Mouse (Mus musculus) hindbrain, postnatal 0 days (tissue): ENCODE measurements around the gene Tssk2. TPM values are rescaled to one million over a fixed set of nuclear protein-coding genes. Genes with fewer than 3 reads are reported as not detected.
A peak's percentile ranks its signal among the peaks of the same experiment; 100 is the strongest.

Experiments
- ATAC-seq: fragments of 200-750 bp; cut with Nextera tagmentation; 2 replicates; pipeline ENCODE4 v1.8.0; 2017; ENCODE audit warnings: mild to moderate bottlenecking, moderate TSS enrichment, moderate library complexity
- DNase-seq: peaks from one replicate; pipeline ENCODE4 v3.0.0-alpha.2; 2015; ENCODE audit warnings: low spot score
- H3K27ac ChIP-seq: fragments of 300-500 bp; sonication (generic); 2 replicates; pipeline ENCODE4 v1.5.1; 2014; ENCODE audit warnings: mild to moderate bottlenecking
- H3K27me3 ChIP-seq: fragments of 300-500 bp; sonication (generic); 2 replicates; pipeline ENCODE4 v1.6.1; 2014; ENCODE audit warnings: low read length, mixed read lengths; ENCODE audit not compliant: insufficient read depth
- H3K36me3 ChIP-seq: fragments of 300-500 bp; sonication (generic); 2 replicates; pipeline ENCODE4 v1.6.1; 2014; ENCODE audit warnings: low read length, mixed read lengths; ENCODE audit not compliant: insufficient read depth
- H3K4me1 ChIP-seq: fragments of 300-500 bp; sonication (generic); 2 replicates; pipeline ENCODE4 v1.6.1; 2014; ENCODE audit warnings: antibody characterized with exemption, low read length, mixed read lengths; ENCODE audit not compliant: insufficient read depth
- H3K4me2 ChIP-seq: fragments of 300-500 bp; sonication (generic); 2 replicates; pipeline ENCODE4 v1.6.1; 2014; ENCODE audit warnings: low read depth, mild to moderate bottlenecking, low read length, moderate library complexity, mixed read lengths
- H3K4me3 ChIP-seq: fragments of 300-500 bp; sonication (generic); 2 replicates; pipeline ENCODE4 v1.5.1; 2014; ENCODE audit warnings: low read length
- H3K9ac ChIP-seq: fragments of 300-500 bp; sonication (generic); replicated peaks from 2 replicates; pipeline ENCODE4 v1.6.1; 2014; ENCODE audit warnings: mild to moderate bottlenecking, low read length, moderate library complexity, mixed read lengths
- H3K9me3 ChIP-seq: fragments of 300-500 bp; sonication (generic); 2 replicates; pipeline ENCODE4 v1.6.1; 2016; ENCODE audit warnings: low read length, mixed read lengths
- CTCF ChIP-seq: IDR thresholded peaks from 2 replicates; pipeline ENCODE4 v1.5.1; 2016; ENCODE audit warnings: antibody characterized with exemption, control low read depth, low read depth
- WGBS: fragments of 180-500 bp; shearing (Covaris S2); extraction: QIAGEN DNeasy Blood & Tissue Kit; methylation state at CpG from one replicate; pipeline ENCODE4 v1.1.7; 2014; 5-methylcytosine and 5-hydroxymethylcytosine counted together
- polyA plus RNA-seq: library from polyadenylated mRNA; unstranded; fragments of >200 nt; fragmentation: Nextera tagmentation; extraction: Ambion mirVana; gene quantifications from 2 replicates; pipeline ENCODE4 v1.2.1, GENCODE M21; 2015
- total RNA-seq: library from RNA; depleted of rRNA; stranded (reverse); fragments of >200 nt; gene quantifications from 2 replicates; pipeline ENCODE4 v1.2.3, GENCODE M21; 2014; rRNA removed

Tssk2 gene
- total RNA-seq (not detected in 2 replicates), polyA plus RNA-seq (not detected in 2 replicates)

DNA sequence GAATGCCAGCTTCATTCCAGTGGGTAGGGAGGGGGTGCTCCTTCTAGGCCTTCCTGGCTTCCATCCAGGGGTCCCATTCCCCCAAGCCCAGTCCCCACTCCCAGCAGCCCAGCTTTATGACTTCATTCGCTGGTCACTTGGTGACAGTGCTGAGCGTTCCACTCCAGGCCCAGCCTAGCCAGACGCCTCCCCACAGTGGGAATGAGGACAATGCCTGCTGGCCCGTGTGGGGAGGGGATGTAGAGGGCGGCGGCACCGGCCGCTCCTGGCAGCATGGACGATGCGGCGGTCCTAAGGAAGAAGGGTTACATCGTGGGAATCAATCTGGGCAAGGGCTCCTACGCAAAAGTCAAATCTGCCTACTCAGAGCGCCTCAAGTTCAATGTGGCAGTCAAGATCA, at the start of gene Tssk2, which contains the start of gene Dgcr2:
Tssk2 (plus strand) TSS at position 176 of the 400 bp plus-strand sequence.
Dgcr2 (minus strand) TSS at position 101 of the 400 bp plus-strand sequence.
- no peak for TF ChIP-seq CTCF
- Histone ChIP-seq H3K9ac (no peak within 1 kb of the TSS), H3K36me3 (peaks cover 46% of the 10 kb centered on the region), H3K27me3 (no peaks in the 10 kb centered on the region), H3K9me3 (no peaks in the 10 kb centered on the region), H3K27ac (no peak within 1 kb of the TSS), H3K4me1 (no peaks in the 10 kb centered on the region), H3K4me2 (no peak within 1 kb of the TSS), H3K4me3 (no peak within 1 kb of the TSS)
- no peak for DNase-seq
- 85% methylated on average over 14 of the region's 14 CpGs for WGBS
- peak; percentile 10; the same call in 1 of the 2 replicates for ATAC-seq

DNA sequence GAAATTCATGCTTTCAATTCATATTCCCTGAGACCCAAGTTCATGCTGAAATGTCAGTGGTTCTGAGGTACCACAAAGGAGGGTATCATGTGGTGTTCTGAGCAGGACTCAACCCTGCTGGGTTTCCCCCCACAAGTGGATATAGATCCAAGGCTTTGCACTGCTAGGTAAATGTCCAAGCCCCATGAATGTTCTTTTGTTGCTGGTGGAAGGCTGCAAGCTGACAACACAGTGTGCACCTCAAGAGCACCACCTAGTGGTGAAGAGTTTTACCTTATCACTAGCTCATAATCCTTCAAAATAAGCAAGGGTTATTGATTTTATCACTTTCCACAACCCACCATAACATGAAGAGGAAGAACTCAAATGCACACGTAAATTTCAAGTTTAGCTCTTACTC, 49.5 kb upstream of the Tssk2 start:
- peak overlapping the region; percentile 8; the same call in 1 of the 2 replicates for H3K27ac ChIP-seq
- peak; percentile 92 for DNase-seq
- no peak overlapping the region for H3K9ac ChIP-seq
- H3K4me2 ChIP-seq = no peak overlapping the region
- H3K36me3 ChIP-seq = peaks cover 60% of the 10 kb centered on the region
- WGBS = 32% methylated on average over 1 of the region's 1 CpGs
- no peaks in the 10 kb centered on the region for H3K4me1 ChIP-seq
- peak; percentile 91 for TF ChIP-seq CTCF
- H3K9me3 ChIP-seq = no peaks in the 10 kb centered on the region
- no peak overlapping the region for H3K4me3 ChIP-seq
- peak; percentile 66 for ATAC-seq
- no peaks in the 10 kb centered on the region for H3K27me3 ChIP-seq

DNA sequence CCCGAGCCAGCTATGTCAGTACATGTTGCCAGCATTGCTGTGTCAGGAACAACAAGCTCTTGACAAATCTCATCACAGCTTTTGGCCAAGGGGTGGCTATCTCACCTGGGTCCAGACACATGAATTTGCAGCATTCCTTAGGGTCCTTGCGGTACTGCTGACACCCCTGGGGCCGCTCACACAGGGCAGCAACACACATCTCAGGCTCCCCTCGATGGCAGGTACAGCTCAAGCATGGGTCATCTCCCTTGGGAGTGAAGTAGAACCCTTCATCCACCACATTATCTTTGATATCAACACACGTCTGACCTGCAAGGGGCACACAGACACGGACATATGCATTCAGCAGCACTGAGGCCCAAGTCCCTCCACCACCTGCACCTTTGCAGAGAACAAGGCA, 49.0 kb upstream of the Tssk2 start:
- Histone ChIP-seq H3K27me3 (no peaks in the 10 kb centered on the region), H3K4me1 (no peaks in the 10 kb centered on the region), H3K4me2 (no peak overlapping the region), H3K9ac (no peak overlapping the region), H3K4me3 (no peak overlapping the region), H3K27ac (no peak overlapping the region), H3K36me3 (peaks cover 60% of the 10 kb centered on the region), H3K9me3 (no peaks in the 10 kb centered on the region)
- DNase-seq = no peak
- 86% methylated on average over 6 of the region's 6 CpGs for WGBS
- no peak for TF ChIP-seq CTCF
- ATAC-seq = no peak

DNA sequence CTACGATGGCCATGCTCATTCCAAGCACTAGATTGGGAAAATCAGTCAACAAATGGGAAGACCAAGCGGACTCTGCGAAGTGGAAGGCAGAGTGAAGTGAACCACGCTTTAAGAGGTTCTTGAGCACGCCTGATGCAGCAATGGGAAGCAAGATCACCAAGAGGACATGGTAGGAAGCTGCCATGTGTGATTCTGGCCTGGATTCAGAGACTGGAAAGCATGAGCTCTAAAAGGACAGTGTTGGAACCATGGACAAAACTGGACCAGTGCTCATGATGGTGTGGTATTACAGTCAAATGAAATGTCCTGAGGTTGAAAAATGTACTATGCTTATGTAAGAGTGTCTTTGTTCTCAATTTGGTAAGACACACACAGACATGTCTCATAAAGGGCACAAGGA, 47.1 kb upstream of the Tssk2 start:
- no peak for TF ChIP-seq CTCF
- no peak for DNase-seq
- WGBS = 88% methylated on average over 5 of the region's 5 CpGs
- H3K4me1 ChIP-seq = no peaks in the 10 kb centered on the region
- H3K27me3 ChIP-seq = no peaks in the 10 kb centered on the region
- H3K27ac ChIP-seq = no peak overlapping the region
- no peak overlapping the region for H3K9ac ChIP-seq
- no peak overlapping the region for H3K4me3 ChIP-seq
- H3K4me2 ChIP-seq = no peak overlapping the region
- H3K9me3 ChIP-seq = no peaks in the 10 kb centered on the region
- H3K36me3 ChIP-seq = peaks cover 55% of the 10 kb centered on the region
- no peak for ATAC-seq

DNA sequence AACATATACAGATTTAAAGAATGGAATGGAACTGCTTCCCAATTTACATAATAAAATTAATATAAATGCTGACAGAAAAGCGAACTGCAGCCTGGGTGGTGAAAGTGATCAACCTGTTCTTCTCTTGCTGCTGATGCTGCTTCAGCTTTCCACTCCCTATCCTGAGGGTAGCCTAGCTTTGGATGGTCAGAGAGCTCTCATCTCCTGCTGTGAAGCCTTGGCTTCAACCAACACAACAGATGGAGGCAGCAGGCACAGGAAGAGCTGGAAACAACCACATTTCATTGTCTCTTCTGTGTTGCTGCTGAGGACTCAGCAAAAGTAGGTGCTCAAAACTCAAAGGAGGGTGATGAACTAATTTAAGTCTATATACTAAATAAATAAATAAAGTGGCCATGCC, 46.6 kb upstream of the Tssk2 start:
- H3K4me3 ChIP-seq = no peak overlapping the region
- peaks cover 55% of the 10 kb centered on the region for H3K36me3 ChIP-seq
- no peak overlapping the region for H3K4me2 ChIP-seq
- no peaks in the 10 kb centered on the region for H3K9me3 ChIP-seq
- TF ChIP-seq CTCF = no peak
- H3K27me3 ChIP-seq = no peaks in the 10 kb centered on the region
- no peaks in the 10 kb centered on the region for H3K4me1 ChIP-seq
- no peak overlapping the region for H3K9ac ChIP-seq
- ATAC-seq (no peak), DNase-seq (peak; percentile 45)
- WGBS = 86% methylated on average over 1 of the region's 1 CpGs
- no peak overlapping the region for H3K27ac ChIP-seq

DNA sequence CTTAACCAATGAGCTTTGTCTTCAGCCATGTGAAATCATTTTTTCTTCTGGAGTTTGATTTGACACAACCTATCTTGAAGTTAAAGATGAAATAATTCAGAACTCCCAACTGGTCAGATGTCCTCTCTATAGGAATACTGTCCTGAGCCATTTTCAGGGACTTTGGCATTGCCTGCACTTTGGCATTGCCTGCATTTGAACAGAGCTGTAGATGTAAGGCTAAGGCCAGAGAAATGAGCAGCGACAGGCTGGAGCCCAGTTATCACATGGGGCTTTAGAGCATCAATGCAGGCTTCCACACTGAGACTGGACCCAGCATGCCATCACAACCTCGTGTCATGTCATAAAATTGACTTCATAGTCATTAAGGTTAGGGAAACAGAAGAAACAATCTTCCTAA, 45.2 kb upstream of the Tssk2 start:
- Histone ChIP-seq H3K4me2 (no peak overlapping the region), H3K36me3 (peaks cover 64% of the 10 kb centered on the region), H3K9me3 (no peaks in the 10 kb centered on the region), H3K27me3 (no peaks in the 10 kb centered on the region), H3K9ac (no peak overlapping the region), H3K4me3 (no peak overlapping the region), H3K27ac (no peak overlapping the region), H3K4me1 (no peaks in the 10 kb centered on the region)
- ATAC-seq = no peak
- WGBS = 87% methylated on average over 2 of the region's 2 CpGs
- DNase-seq = no peak
- TF ChIP-seq CTCF = no peak

DNA sequence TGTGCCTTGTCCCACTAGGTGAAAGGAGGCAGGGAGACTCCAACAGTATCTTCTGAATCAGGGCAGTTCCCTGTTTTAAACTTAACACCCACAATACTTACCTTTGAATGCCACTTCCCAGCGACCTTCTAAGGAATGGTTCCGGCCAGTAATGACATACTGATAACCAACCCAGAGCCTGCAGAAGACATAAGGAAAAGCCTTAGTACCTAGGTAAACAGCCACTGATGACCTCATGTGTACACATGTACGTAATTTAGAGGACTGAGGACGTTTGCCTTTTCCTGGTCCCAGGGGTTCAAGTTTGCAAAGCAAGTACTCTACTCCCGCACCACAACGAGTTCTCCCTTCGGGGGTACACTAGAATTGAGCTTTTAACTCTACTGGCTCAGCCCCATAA, 41.3 kb upstream of the Tssk2 start:
- 90% methylated on average over 7 of the region's 7 CpGs for WGBS

More for the DNA sequence above, 41.3 kb upstream of the Tssk2 start:
- H3K9me3 ChIP-seq = no peaks in the 10 kb centered on the region
- H3K9ac ChIP-seq = no peak overlapping the region
- no peaks in the 10 kb centered on the region for H3K27me3 ChIP-seq
- TF ChIP-seq CTCF = no peak
- H3K4me2 ChIP-seq = no peak overlapping the region
- no peaks in the 10 kb centered on the region for H3K4me1 ChIP-seq
- no peak overlapping the region for H3K4me3 ChIP-seq
- DNase-seq = no peak
- H3K36me3 ChIP-seq = peaks cover 58% of the 10 kb centered on the region
- ATAC-seq = no peak
- H3K27ac ChIP-seq = no peak overlapping the region
